Mouse (Mus musculus) adrenal gland, postnatal 36 days (tissue): Measurements from ENCODE around the gene Sv2c. TPM values are rescaled to one million over a fixed set of nuclear protein-coding genes. Genes with fewer than 3 reads are reported as not detected.
"Not testable (repeated sequence)": the region's sequence is repeated elsewhere in the genome, so short reads cannot be mapped to it uniquely, and the experiment has no call there.

Source experiments
- DNase-seq, 2 experiments: peaks; one replicate each; pipeline ENCODE4 v3.0.0; 2021; ENCODE audit warnings: mixed read lengths in 1 of 2
- long read RNA-seq, 2 experiments: library from polyadenylated mRNA; stranded (forward); transcript quantifications; one replicate each; pipeline ENCODE4 v2.0.0; 2021; ENCODE audit warnings: borderline sequencing depth in 2 of 2
- total RNA-seq, 2 experiments: library from RNA; stranded (reverse); gene quantifications; 2 replicates each; pipeline ENCODE4 v1.2.3; 2021

Gene Sv2c
- 1 to 10 TPM; 1.3 to 2.8 TPM for total RNA-seq
- long read RNA-seq, experiment 1, partial matches to known transcripts = 1 of 1 reads
- long read RNA-seq, experiment 1, other reads (novel, unspliced or antisense) = 0 of 1 reads
- long read RNA-seq, experiment 2 = 0 reads

DNA sequence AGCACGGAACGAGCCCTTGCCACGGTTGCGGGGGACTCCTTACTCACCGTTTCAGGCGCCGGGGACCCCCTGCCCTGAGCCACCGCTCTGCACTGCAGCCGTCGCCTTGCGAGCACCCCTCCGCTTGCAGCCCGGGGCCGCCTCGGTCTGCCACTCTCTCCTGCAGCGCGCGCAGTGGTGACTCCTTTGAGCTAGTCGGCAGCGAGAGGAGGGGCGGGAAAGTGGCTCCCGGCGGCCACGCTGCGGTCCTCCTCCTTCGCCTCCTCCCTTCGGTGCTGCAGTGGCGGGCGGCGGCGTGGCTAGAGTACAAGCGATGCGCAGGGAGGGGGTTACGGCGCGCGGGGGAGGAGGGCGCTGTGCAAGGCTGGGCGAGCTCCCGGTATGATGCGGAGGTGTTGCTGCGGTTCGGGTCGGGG, at the start of gene Sv2c:
Gene Sv2c, minus strand, starts transcription at position 177 of the 416 bp plus-strand sequence.
- peak; percentile 44 to 51 for DNase-seq

DNA sequence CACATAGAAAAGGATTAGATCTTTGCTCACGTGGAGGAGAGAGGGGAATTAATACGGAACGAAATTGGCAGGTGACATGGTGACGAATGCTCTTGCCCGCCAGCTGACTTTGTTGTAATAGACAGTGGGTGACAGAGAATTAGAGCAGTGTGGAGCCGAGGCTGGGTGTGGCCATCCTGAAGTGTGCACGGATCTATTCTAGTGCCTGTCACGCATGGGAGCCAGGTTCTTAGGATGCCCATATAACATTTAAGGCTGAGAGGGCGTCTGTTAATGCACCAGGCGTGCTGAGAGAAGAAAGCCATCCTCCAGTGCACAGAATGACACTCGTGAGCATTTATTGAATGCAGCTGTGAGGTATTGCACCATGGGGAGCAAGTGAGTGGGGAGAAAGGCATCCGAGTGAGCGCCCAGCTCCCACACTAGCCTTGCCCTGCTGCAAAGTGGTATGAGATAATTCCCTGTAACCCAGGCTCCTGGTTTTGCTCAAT, 48.3 kb upstream of the Sv2c start:
- no peak for DNase-seq

DNA sequence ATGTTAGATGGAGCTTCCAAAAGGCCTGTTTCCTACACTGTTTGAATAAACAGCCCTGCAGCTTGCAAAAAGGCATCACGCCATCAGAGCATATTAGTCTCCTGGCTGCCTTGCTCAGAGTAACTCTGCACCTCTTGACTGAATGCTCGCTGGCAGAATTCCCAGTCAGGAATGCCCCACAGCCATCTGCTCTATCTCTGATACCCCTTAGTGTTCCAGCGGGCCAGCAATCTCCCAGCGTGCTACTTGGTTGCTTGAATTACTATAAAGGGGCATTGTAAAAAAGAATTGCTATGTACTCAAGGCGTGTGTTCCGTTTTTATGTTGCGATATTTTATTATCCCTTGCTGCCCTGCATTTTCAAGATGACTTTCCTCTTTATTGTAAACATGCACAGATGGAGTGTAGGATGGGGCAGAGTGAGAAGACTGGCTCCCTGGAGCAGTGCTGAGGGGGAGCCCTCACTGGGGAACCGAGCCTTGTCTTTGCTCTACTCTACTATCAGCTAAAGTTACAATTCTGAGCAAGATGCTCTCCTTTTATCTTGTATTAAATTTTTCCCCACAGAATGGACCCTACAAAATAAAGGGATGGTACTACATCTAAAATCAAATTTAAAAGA, 43.3 kb upstream of the Sv2c start:
- peak; percentile 4 to 9 for DNase-seq

DNA sequence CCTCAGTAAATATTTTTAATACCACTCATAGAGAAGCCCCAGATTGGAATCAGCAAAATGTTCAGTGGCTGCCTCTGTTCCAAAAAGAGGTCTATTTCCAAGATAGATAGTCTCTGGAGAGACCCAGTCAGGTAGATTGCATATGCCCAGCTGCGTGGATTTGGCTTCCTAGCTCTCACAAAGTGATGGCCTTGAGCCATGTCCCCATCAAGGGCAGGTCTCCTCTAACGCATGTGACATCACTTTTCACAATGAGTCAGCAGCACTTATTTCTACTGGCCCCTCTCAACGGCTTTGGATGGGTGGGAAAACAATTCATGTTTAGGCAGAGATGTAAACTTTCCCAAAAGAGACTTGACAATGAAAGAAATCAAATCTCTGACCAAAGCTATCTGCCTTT, 41.3 kb upstream of the Sv2c start:
- peak; percentile 37 to 54 for DNase-seq

DNA sequence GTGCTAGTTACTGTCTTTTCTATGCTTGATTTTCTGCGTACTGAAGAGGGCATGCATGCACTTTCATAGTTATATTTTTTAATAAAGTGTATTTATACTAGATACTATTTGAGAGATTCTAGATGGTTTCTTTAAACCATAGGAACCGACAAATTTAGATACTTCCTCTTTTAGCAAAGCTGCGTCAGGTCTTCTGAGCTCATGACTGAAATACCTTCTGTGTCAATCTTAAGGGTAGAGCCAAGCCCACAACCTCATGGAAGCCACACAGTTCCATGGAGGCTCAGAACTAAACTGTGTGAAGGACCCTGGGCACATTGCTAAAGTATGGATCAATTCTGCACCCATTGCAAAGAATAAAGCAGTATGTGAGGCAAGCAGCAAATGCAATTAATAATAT, 39.9 kb upstream of the Sv2c start:
- no peak for DNase-seq

DNA sequence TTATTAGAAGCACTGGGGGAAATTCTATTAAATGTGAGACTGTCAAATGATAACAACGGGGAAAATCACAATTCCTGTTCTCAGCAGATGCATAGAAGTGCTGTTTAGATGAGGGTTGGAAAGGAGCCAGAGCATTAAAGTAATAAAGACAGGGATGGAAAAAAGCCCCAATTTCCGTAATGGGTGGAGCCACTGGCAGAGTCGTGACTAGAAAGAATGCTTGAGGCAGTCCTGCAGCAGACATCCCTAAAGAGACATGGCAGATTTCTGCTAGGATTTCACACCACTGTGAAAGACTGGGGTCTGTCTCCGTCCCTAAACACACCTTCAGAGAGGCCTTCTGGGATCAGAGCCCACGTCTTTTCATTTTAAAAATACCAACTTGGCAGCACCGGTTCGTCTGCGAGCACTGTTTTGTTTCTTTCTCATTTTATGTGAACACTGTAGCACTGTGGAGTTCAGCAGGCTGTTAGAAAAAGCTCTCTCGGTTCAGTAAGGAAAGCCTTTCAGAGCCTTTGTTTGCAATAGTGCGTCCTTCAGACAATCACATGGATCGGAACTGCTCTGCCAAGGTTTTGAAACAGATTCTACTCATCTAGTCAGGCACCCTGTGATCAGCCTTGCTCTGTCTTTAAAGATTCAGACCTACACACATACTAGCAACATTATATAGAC, 36.8 kb upstream of the Sv2c start:
- peak in 1 of 2 experiments; percentile 4 for DNase-seq

DNA sequence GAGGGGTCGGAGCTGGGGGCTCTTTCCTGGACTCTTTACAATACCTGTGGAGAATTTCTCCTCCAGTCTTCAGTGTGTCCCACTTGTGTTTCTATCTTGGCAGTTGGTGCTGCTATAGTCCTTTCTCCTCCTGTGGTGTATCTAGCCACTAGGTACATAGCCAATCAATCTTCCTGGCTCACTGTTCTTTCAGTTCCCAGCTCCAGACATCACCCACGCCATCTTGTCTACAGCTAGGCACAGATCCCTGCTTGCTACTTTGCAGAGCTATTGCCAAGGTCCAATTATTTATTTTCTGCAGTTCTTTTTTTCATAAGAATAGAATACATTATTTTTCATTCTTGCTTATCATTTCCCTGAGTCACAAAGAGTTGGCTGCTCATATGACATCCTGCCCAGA, 34.2 kb upstream of the Sv2c start:
- DNase-seq = no peak

DNA sequence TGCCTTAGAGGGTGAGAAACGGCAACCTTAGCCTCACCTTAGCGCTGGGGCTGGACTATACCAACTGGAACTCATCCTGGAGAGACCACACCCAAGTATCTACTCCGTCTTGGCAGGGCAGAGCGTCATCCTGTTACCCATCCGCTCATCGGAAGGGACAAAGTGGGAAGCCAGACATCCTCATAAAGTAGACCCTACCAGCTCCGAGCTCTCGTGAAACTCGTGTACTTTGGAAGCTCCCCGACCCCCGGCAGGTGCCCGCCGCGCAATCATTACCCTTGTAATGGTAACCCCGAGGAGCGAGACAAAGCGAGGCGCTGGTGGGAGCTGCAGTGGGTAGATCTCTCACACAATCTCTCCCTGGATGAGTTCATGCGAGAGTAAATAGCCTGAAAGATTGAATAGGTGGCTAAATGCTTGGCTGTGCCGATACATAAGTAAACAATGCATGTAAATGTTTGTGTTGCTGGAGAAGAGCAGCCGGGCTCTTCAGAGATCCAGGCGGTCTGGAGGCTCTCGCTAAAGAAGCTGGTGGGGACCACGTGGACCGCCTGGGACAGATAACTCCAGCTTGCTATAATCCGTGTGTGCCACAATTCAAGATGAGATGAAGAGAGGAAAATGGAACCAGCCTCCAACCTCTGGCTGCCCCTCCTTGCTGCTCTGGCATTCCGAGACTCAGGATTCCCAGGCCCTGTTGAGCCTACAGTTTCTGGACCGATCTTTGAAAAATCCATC, 1.2 kb upstream of the Sv2c start:
- DNase-seq = no peak

- DNase-seq = no peak
Observed at GRCm38 (mm10) chr13:96132833-96133232, 456 bp upstream of the Sv2c start.

- no peak for DNase-seq
Observed at GRCm38 (mm10) chr13:96131911-96132310, 466 bp downstream of the Sv2c start.

DNA sequence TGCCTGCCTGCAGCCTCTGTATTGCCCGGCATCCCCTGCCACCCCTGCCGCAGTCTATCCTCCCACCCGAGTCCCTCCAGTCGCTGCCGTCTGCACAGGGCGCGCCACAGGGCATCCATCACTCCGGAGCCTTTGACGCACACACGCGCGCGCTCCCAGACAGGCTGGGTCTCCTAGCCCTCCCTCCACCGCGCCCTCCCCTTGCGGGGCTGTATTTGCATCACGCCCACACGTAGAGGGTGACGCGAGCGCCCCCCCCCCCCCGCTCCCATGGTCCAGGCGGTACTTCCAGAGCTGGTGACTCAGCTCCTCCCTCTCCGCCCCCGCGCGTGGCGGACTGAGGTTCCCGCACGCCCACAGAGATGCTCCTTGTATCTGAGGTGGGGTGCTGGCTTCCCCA, 1.3 kb downstream of the Sv2c start:
- DNase-seq = peak; percentile 12 to 16

GRCm38 (mm10) chr13:96129081-96129480, 3.3 kb downstream of the Sv2c start:
- DNase-seq = no peak

GRCm38 (mm10) chr13:96126669-96127068, 5.7 kb downstream of the Sv2c start:
- no peak for DNase-seq

- DNase-seq = peak; percentile 14 to 45
Observed at GRCm38 (mm10) chr13:96125011-96125410, 7.4 kb downstream of the Sv2c start.

- DNase-seq = no peak
Observed at GRCm38 (mm10) chr13:96112711-96113110, 19.7 kb downstream of the Sv2c start.

GRCm38 (mm10) chr13:96110767-96111166, 21.6 kb downstream of the Sv2c start:
- no peak for DNase-seq

DNA sequence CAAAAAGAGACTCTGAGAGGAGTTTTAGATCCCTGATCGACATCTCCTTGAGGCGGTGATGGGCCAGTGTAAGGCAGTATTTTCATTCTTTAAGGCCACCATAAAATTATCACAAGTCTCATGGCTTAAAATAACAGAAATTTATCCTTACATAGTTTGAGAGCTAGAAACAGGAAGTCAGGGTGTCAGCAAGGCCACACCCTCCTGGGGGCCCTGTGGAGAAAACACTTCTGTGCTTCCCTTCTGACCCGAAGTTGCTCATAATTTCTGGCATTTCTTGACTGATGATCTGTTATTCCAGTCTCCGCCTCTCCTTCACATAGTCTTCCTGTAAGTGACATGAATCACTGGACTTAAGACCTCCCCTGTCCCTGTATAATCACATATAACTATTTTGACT, 26.0 kb downstream of the Sv2c start:
- no peak for DNase-seq

DNA sequence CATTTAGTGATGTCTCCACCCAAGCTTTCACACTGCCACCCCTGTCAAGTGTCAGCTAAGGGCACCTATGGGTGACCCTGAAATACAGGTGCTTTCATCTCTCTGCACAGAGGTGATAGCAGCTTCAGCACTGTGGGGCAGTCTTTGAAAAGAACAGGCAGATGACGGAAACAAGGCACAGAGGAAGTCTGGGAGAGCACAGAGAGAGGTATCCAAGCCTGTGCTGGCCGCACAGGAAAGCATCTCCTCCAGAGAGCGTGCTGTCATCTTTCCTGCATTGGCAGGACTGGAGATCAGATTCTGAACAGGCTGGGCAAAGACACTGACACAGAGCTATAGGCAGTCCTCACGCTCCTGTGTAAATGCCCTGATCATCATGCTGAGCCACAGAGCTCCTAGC, 41.4 kb downstream of the Sv2c start:
- no peak for DNase-seq

DNA sequence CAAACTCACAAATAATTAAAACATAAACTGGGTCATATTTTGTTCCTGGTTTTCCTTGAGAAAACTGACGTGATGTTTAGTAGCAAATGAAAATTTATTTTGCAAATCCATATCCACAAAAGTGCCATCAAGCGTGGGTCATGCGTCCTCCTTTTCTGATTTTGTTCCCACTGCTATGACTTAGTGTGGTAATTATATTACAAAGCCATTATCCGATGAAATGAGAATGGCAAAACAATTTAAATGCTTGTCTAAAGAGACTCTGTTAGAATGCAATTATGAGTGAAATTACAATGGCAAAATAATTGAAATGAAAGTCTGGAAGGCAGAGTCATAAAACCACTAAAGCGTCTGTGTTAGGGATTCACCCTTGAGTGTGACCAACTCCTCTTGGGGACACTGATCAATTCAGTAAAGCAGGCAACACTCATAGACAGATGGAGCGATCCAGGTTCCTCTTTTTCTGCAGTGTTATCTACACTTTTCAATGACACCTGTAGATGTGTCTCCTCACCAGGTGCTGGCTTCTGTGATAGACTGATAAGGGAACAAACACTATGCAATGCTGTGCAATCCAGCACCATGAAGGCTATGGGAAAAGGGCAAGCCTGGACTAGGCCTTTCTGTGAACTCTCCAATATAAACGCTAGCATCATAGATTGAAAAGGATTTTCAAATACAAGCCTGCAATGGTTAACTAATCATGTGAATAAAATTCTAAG, 46.6 kb downstream of the Sv2c start:
- no peak for DNase-seq

DNA sequence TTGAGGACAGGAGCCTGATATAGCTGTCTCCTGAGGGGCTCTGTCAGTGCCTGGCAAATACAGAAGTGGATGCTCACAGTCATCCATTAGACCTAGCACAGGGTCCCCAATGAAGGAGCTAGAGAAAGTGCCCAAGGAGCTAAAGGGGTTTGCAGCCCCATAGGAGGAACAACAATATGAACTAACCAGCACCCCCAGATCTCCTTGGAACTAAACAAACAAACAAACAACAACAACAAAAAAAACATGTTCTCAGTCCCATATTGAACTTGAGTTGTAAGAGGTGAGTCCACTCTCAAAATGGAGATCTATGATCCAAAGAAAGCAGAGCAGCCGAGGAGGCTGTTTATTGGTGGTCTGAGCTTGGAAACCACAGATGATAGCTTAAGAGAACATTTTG, 50.6 kb downstream of the Sv2c start, which contains the start of gene Gm17190:
Gene Gm17190, plus strand, starts transcription at position 301 of the 400 bp plus-strand sequence.
- not testable (repeated sequence) for DNase-seq

- not testable (repeated sequence) for DNase-seq
Observed at GRCm38 (mm10) chr13:96081276-96081675, 51.1 kb downstream of the Sv2c start, which contains the start of gene Gm20075. Gm20075 (minus strand) TSS chr13:96081376.

DNA sequence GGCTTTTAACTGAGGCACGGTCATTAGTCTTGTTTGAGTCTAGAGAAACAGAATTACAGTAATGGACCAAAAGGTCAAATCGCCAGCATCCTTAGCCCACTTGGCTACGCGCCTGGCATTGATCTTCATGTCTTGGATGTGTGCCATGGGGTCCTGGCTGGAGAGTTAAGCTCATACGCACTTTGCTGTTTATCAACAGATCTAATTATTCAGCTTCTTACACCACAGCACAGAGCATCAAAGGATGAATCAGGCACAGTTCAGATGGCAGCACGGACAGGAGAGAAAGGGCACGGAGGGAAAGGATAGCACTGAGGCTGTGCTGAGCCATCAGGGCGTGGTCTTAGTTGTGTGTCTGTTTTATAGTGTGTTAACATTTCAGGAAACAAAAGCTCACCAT, 58.8 kb downstream of the Sv2c start:
- peak; percentile 8 to 34 for DNase-seq
